Comparison of ENCODE assay signal across 17 mouse cellular contexts in the genomic region with DNA sequence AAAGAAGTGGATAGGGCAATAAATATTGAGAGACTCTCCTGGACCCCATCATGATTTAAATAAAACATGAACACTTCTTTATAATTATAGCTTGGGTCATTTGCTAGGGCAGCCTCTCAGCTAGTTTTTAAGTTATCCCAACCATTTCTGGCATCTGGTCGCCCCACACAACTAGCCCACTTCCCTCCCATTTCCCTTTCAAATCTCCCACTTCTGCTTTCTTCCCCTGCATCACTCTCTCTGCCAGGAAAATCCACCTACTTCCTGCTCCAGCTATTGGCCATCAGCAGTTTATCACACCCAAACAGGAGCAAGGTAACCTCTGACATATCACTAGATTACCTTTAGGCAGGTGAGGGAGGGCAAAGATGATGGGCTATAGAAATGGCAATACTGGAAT.
DNase-seq lines count a peak whose midpoint lies in the region; ATAC-seq lines count a peak whose summit lies in the region.
"Had no signal": no experiment of that assay in that cellular context is flagged by ENCODE, and none has a peak within 500 bp of the region (broad histone marks: within the 10 kb centered on the region; RNA-seq: fewer than 3 reads in every experiment).

No protein-coding gene starts in this region.

- intact Hi-C loops in heart, postnatal 25 days (cut with DNase I), result no loop called here

- DNase-seq in heart, adult 11 months, result peak; percentile 68
- DNase-seq in heart, postnatal 25 days (ENCODE audit: low spot score), result no peak
- no peak for DNase-seq in B cell, adult 2 months
- no peak for DNase-seq in cerebellum, adult 8-10 months
- DNase-seq in kidney, adult 8-10 months, result no peak
- DNase-seq: adrenal gland, adult 2 months; adrenal gland, postnatal 10 days; adrenal gland, postnatal 25 days; cerebellum, adult 11-12 months; cerebellum, adult 2 months; cerebellum, adult 9-11 months; cerebellum, postnatal 14 days; cerebellum, postnatal 36 days had no signal

- peak; percentile 56 for ATAC-seq in common myeloid progenitor, adult 5-6 weeks (replicated peaks; ENCODE audit: low read depth, poor library complexity, severe bottlenecking)
- peak; percentile 21 to 65; a peak in 2 of 4 replicates for ATAC-seq in hematopoietic stem cell, adult 5-6 weeks (replicated peaks in 1 of 2; ENCODE audit: insufficient read depth in 1 of 2, low FRiP score in 2 of 2, low TSS enrichment in 1 of 2, low read depth in 1 of 2, poor library complexity in 2 of 2, severe bottlenecking in 2 of 2)
- ATAC-seq: forebrain, embryonic 14.5 days; forebrain, embryonic 16.5 days had no signal
